In the genomic region with DNA sequence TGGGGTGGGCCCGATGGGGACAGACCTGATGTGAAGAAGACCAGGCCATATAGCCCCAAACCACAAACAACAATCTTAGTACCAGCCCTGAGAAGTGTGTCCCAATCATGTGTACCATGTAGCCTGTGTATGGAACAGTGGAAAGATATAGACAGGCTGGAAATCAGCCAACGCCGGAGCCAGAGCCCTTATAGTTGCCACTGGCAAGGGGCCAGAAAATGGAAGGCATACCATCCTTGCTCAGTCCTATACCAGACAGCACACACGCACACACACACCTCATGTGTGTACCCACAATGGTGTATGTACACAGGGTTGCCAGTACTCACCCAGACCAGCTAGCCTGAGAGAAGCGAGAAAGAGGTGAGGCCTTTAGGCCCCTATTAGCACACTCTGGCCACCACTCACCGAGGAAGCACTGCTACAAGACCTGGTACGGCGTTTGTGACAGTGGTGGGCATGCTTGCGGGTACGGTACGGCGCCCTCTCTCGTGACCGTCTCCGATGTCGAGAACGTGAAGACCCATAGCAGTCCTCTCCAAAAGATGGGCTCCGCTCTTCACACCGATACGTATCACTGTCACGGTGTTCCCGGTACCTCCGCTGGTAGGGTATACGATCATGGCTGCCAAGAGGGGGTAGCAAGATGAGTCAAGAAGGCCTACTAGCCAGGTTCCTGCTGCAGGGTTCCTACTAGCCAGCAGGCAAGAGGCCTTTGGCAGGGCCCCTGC, we compare ENCODE assay signal across 18 mouse cellular contexts. TPM values are rescaled to one million over a fixed set of nuclear protein-coding genes. Genes with fewer than 3 reads are reported as not detected.
DNase-seq lines count a peak whose midpoint lies in the region; ATAC-seq and TF ChIP-seq lines count a peak whose summit lies in the region.
"Had no signal": no experiment of that assay in that cellular context is flagged by ENCODE, and none has a peak within 500 bp of the region (broad histone marks: within the 10 kb centered on the region; RNA-seq: fewer than 3 reads in every experiment).

No protein-coding gene starts in this region.

- peaks cover 7% of the 10 kb centered on the region for H3K79me2 ChIP-seq in heart, adult 2 months (replicated peaks; ENCODE audit: control insufficient read depth, insufficient read depth, low read length)

- no peak for TF ChIP-seq EP300 in heart, adult 2 months (IDR thresholded peaks at IDR 0.05; ENCODE audit: insufficient read depth, low read depth, low read length)
- TF ChIP-seq EP300 in liver, embryonic 14.5 days (IDR thresholded peaks at IDR 0.05; ENCODE audit: low read depth) = no peak

- peak overlapping the region; percentile 63 for H3K4me2 ChIP-seq in liver, embryonic 14.5 days (ENCODE audit: low read depth)
- no peak overlapping the region for H3K4me2 ChIP-seq in liver, embryonic 11.5 days
- peak overlapping the region; percentile 60 for H3K4me2 ChIP-seq in liver, embryonic 15.5 days
- H3K4me2 ChIP-seq in forebrain, embryonic 13.5 days = no peak overlapping the region
- H3K4me2 ChIP-seq: hindbrain, embryonic 12.5 days; lung, embryonic 15.5 days; midbrain, embryonic 15.5 days; neural tube, embryonic 12.5 days had no signal

- 89% methylated on average over 24 of the region's 24 CpGs for WGBS in heart, adult 2 months
- 96% methylated on average over 24 of the region's 24 CpGs for WGBS in liver, embryonic 14.5 days (ENCODE audit: insufficient replicate concordance)
- 96% methylated on average over 24 of the region's 24 CpGs for WGBS in liver, embryonic 11.5 days
- 95% methylated on average over 24 of the region's 24 CpGs for WGBS in liver, embryonic 15.5 days (ENCODE audit: insufficient replicate concordance)
- 96% methylated on average over 24 of the region's 24 CpGs for WGBS in forebrain, embryonic 13.5 days

- H3K27ac ChIP-seq in heart, adult 2 months = no peak overlapping the region
- H3K27ac ChIP-seq in liver, embryonic 14.5 days = peak overlapping the region; percentile 90
- H3K27ac ChIP-seq in liver, embryonic 11.5 days (ENCODE audit: low read depth, low read length) = no peak overlapping the region
- H3K27ac ChIP-seq in liver, embryonic 15.5 days (replicated peaks) = peak overlapping the region; percentile 99
- H3K27ac ChIP-seq in forebrain, embryonic 13.5 days = no peak overlapping the region
- H3K27ac ChIP-seq: embryonic facial prominence, embryonic 10.5 days; lung, embryonic 15.5 days; midbrain, embryonic 15.5 days; neural tube, embryonic 12.5 days had no signal

- no peak overlapping the region for H3K9ac ChIP-seq in heart, adult 2 months (ENCODE audit: low read depth, low read length)
- H3K9ac ChIP-seq in liver, embryonic 14.5 days (replicated peaks) = peak overlapping the region; percentile 27
- no peak overlapping the region for H3K9ac ChIP-seq in liver, embryonic 11.5 days (ENCODE audit: low read depth, low read length)
- no peak overlapping the region for H3K9ac ChIP-seq in liver, embryonic 15.5 days
- H3K9ac ChIP-seq in forebrain, embryonic 13.5 days = no peak overlapping the region
- H3K9ac ChIP-seq: hindbrain, embryonic 12.5 days; lung, embryonic 15.5 days; midbrain, embryonic 15.5 days; neural tube, embryonic 12.5 days had no signal

- no peak for ATAC-seq in liver, embryonic 14.5 days (ENCODE audit: insufficient read depth)
- no peak for ATAC-seq in liver, embryonic 11.5 days (replicated peaks; ENCODE audit: low FRiP score)
- no peak for ATAC-seq in liver, embryonic 15.5 days (ENCODE audit: insufficient read depth)
- no peak for ATAC-seq in forebrain, embryonic 13.5 days
- ATAC-seq: midbrain, embryonic 15.5 days had no signal

- no peaks in the 10 kb centered on the region for H3K27me3 ChIP-seq in heart, adult 2 months (ENCODE audit: control insufficient read depth, insufficient read depth, low read length)
- H3K27me3 ChIP-seq in liver, embryonic 14.5 days (ENCODE audit: control insufficient read depth, insufficient read depth, low read length) = no peaks in the 10 kb centered on the region
- no peaks in the 10 kb centered on the region for H3K27me3 ChIP-seq in liver, embryonic 11.5 days (replicated peaks; ENCODE audit: control insufficient read depth, insufficient read depth, low read length)
- H3K27me3 ChIP-seq in liver, embryonic 15.5 days = no peaks in the 10 kb centered on the region
- no peaks in the 10 kb centered on the region for H3K27me3 ChIP-seq in forebrain, embryonic 13.5 days
- H3K27me3 ChIP-seq: heart, embryonic 12.5 days; hindbrain, embryonic 12.5 days; lung, embryonic 15.5 days; midbrain, embryonic 15.5 days; neural tube, embryonic 12.5 days had no signal

- peaks cover 24% of the 10 kb centered on the region for H3K36me3 ChIP-seq in heart, adult 2 months (ENCODE audit: control insufficient read depth, insufficient read depth, low read length)
- H3K36me3 ChIP-seq in liver, embryonic 14.5 days (replicated peaks; ENCODE audit: control insufficient read depth, insufficient read depth, low read depth) = peaks cover 67% of the 10 kb centered on the region
- H3K36me3 ChIP-seq in liver, embryonic 11.5 days (ENCODE audit: control insufficient read depth, insufficient read depth, low read length) = peaks cover 53% of the 10 kb centered on the region
- H3K36me3 ChIP-seq in liver, embryonic 15.5 days (replicated peaks) = peaks cover 72% of the 10 kb centered on the region
- H3K36me3 ChIP-seq in forebrain, embryonic 13.5 days (ENCODE audit: poor library complexity, severe bottlenecking) = peaks cover 56% of the 10 kb centered on the region

- peak; percentile 58 for DNase-seq in cerebellum, adult 11-12 months
- DNase-seq in cerebellum, postnatal 4 days (ENCODE audit: low spot score in 2 of 2) = no peak
- peak; percentile 93 for DNase-seq in heart, adult 11 months
- no peak for DNase-seq in heart, adult 2 months
- no peak for DNase-seq in liver, embryonic 14.5 days (ENCODE audit: low read depth in 3 of 3, low spot score in 3 of 3)
- no peak for DNase-seq in liver, embryonic 11.5 days (ENCODE audit: low spot score)
- DNase-seq: adrenal gland, postnatal 14 days; heart, postnatal 14 days; kidney, adult 18-20 months; lung, postnatal 36 days had no signal

- no peak for TF ChIP-seq POLR2A in heart, adult 2 months (IDR thresholded peaks at IDR 0.05; ENCODE audit: insufficient read depth, low read depth, low read length)

- no peak for TF ChIP-seq CTCF in heart, adult 2 months (IDR thresholded peaks at IDR 0.05)
- TF ChIP-seq CTCF in liver, embryonic 14.5 days (IDR thresholded peaks at IDR 0.05; ENCODE audit: low read depth) = no peak

- H3K4me1 ChIP-seq in heart, adult 2 months (ENCODE audit: control insufficient read depth, insufficient read depth, low read length) = peaks cover 29% of the 10 kb centered on the region
- peaks cover 48 to 54% of the 10 kb centered on the region in 2 experiments for H3K4me1 ChIP-seq in liver, embryonic 14.5 days (replicated peaks; ENCODE audit: control insufficient read depth in 2 of 2, insufficient read depth in 2 of 2, low read length in 1 of 2)
- H3K4me1 ChIP-seq in liver, embryonic 11.5 days (replicated peaks; ENCODE audit: control insufficient read depth, insufficient read depth, low read length) = peaks cover 52% of the 10 kb centered on the region
- H3K4me1 ChIP-seq in liver, embryonic 15.5 days (replicated peaks) = peaks cover 76% of the 10 kb centered on the region
- H3K4me1 ChIP-seq in forebrain, embryonic 13.5 days = peaks cover 29% of the 10 kb centered on the region

- H3K9me3 ChIP-seq in liver, embryonic 14.5 days (ENCODE audit: control insufficient read depth, low read length) = no peaks in the 10 kb centered on the region
- no peaks in the 10 kb centered on the region for H3K9me3 ChIP-seq in liver, embryonic 11.5 days (ENCODE audit: control insufficient read depth, low read length)
- H3K9me3 ChIP-seq in liver, embryonic 15.5 days (replicated peaks) = no peaks in the 10 kb centered on the region
- no peaks in the 10 kb centered on the region for H3K9me3 ChIP-seq in forebrain, embryonic 13.5 days (replicated peaks)
- H3K9me3 ChIP-seq: embryonic facial prominence, embryonic 10.5 days; heart, embryonic 12.5 days; hindbrain, embryonic 12.5 days; lung, embryonic 15.5 days; midbrain, embryonic 15.5 days; neural tube, embryonic 12.5 days had no signal

- no peak overlapping the region for H3K4me3 ChIP-seq in heart, adult 2 months
- peak overlapping the region in 1 of 2 experiments; percentile 12; a peak in 2 of 4 replicates for H3K4me3 ChIP-seq in liver, embryonic 14.5 days (ENCODE audit: insufficient read depth in 1 of 2, low read depth in 2 of 2, low read length in 2 of 2)
- no peak overlapping the region for H3K4me3 ChIP-seq in liver, embryonic 11.5 days (ENCODE audit: low read depth, low read length)
- H3K4me3 ChIP-seq in liver, embryonic 15.5 days (replicated peaks) = peak overlapping the region; percentile 4; the same call in 1 of the 2 replicates
- no peak overlapping the region for H3K4me3 ChIP-seq in forebrain, embryonic 13.5 days
- H3K4me3 ChIP-seq: heart, embryonic 12.5 days; hindbrain, embryonic 12.5 days; lung, embryonic 15.5 days; midbrain, embryonic 15.5 days; neural tube, embryonic 12.5 days had no signal

- intact Hi-C loops in heart, adult 2 months (cut with DNase I) = loop anchor here (5.0 kb wide), 2 partner anchors 218 to 237 kb away; no protein-coding TSS in a partner anchor

RNA-seq across cellular contexts. Expression of a gene that starts 5.1 kb away (rescaled TPM):
- 10 to 100 TPM; 27.6 to 33.8 TPM for total RNA-seq in heart, adult 2 months (2021)
- 61.7 and 124 TPM in 2 replicates for polyA plus RNA-seq in heart, adult 2 months (2012; rRNA removed)
- 110 and 136 TPM in 2 replicates for polyA plus RNA-seq in liver, embryonic 14.5 days (2012; rRNA removed)
- 88.0 and 95.0 TPM in 2 replicates for polyA plus RNA-seq in liver, embryonic 14.5 days (2014; fragmentation: Nextera tagmentation; extraction: Ambion mirVana)
- polyA plus RNA-seq in liver, embryonic 11.5 days (2014; fragmentation: Nextera tagmentation; extraction: Ambion mirVana) = 85.0 and 85.1 TPM in 2 replicates
- polyA plus RNA-seq in liver, embryonic 15.5 days (2015; fragmentation: Nextera tagmentation; extraction: Ambion mirVana) = 105 and 129 TPM in 2 replicates
- polyA plus RNA-seq in forebrain, embryonic 13.5 days (2015; fragmentation: Nextera tagmentation; extraction: Ambion mirVana) = 90.5 and 91.0 TPM in 2 replicates

RNA-seq across cellular contexts. Expression of a gene that starts 52.2 kb away (rescaled TPM):
- total RNA-seq in heart, adult 2 months (2021) = 1 to 10 TPM; 5.3 to 5.7 TPM
- polyA plus RNA-seq in heart, adult 2 months (2012; rRNA removed) = 5.5 and 6.6 TPM in 2 replicates
- polyA plus RNA-seq in liver, embryonic 14.5 days (2012; rRNA removed) = 6.9 and 7.2 TPM in 2 replicates
- 10.3 and 12.8 TPM in 2 replicates for polyA plus RNA-seq in liver, embryonic 14.5 days (2014; fragmentation: Nextera tagmentation; extraction: Ambion mirVana)
- polyA plus RNA-seq in liver, embryonic 11.5 days (2014; fragmentation: Nextera tagmentation; extraction: Ambion mirVana) = 22.2 and 23.5 TPM in 2 replicates
- 13.8 and 16.2 TPM in 2 replicates for polyA plus RNA-seq in liver, embryonic 15.5 days (2015; fragmentation: Nextera tagmentation; extraction: Ambion mirVana)
- polyA plus RNA-seq in forebrain, embryonic 13.5 days (2015; fragmentation: Nextera tagmentation; extraction: Ambion mirVana) = 36.0 and 41.5 TPM in 2 replicates

Comparison
In these comparisons a context has a peak if more than half of its experiments do, and no peak if none do; other contexts are left out.
1. DNase-seq: peak in cerebellum, adult 11-12 months (single experiment) and heart, adult 11 months (single experiment); none in cerebellum, postnatal 4 days (0 of 2), heart, adult 2 months (0 of 2), liver, embryonic 14.5 days (0 of 3) and liver, embryonic 11.5 days (single experiment).
2. H3K27ac ChIP-seq: peak in liver, embryonic 14.5 days (single experiment) and liver, embryonic 15.5 days (single experiment); none in heart, adult 2 months (single experiment), liver, embryonic 11.5 days (single experiment) and forebrain, embryonic 13.5 days (single experiment).
3. H3K4me2 ChIP-seq: peak in liver, embryonic 14.5 days (single experiment) and liver, embryonic 15.5 days (single experiment); none in liver, embryonic 11.5 days (single experiment) and forebrain, embryonic 13.5 days (single experiment).